Mouse (Mus musculus): ENCODE results near the gene Fam20a.

GRCm38 (mm10) chr11:109732726-109733438, 10.8 kb upstream of the Fam20a start:
- TF ChIP-seq CTCF (IDR thresholded peaks at IDR 0.05; ENCODE audit: control insufficient read depth, insufficient read depth, low read length) (no peak), POLR2A (IDR thresholded peaks at IDR 0.05; ENCODE audit: borderline replicate concordance, control insufficient read depth, low read depth, low read length) (no peak)
